9 mouse cellular contexts compared by ENCODE assay signal in genomic region chr4:45654804-45655155, GRCm38 (mm10).
DNase-seq lines count a peak whose midpoint lies in the region; ATAC-seq and TF ChIP-seq lines count a peak whose summit lies in the region.
"Had no signal": no experiment of that assay in that cellular context is flagged by ENCODE, and none has a peak within 500 bp of the region (broad histone marks: within the 10 kb centered on the region; RNA-seq: fewer than 3 reads in every experiment).

No protein-coding gene starts in this region.

- DNase-seq in heart, adult 2 months, result no peak
- no peak for DNase-seq in ES-E14 (ENCODE audit: low read depth, low spot score)
- peak; percentile 80 for DNase-seq in forebrain, embryonic 14.5 days (ENCODE audit: low spot score)
- DNase-seq in adrenal gland, adult (ENCODE audit: inconsistent age in 2 of 2, low spot score in 1 of 2), result no peak
- no peak for DNase-seq in spleen, postnatal 14 days (ENCODE audit: low spot score in 2 of 2)
- DNase-seq in left cerebral cortex, adult 2 months (ENCODE audit: extremely low spot score in 1 of 2, low spot score in 2 of 2), result no peak
- DNase-seq: right cerebral cortex, adult 18-20 months had no signal

- TF ChIP-seq POLR2A in heart, adult 2 months (IDR thresholded peaks at IDR 0.05; ENCODE audit: insufficient read depth, low read depth, low read length), result no peak

- no peaks in the 10 kb centered on the region for H3K27me3 ChIP-seq in heart, embryonic 16.5 days (ENCODE audit: control insufficient read depth, insufficient read depth, low read length)
- no peaks in the 10 kb centered on the region for H3K27me3 ChIP-seq in heart, adult 2 months (ENCODE audit: control insufficient read depth, insufficient read depth, low read length)
- no peaks in the 10 kb centered on the region for H3K27me3 ChIP-seq in forebrain, embryonic 14.5 days (replicated peaks; ENCODE audit: control insufficient read depth, insufficient read depth, low read length)
- no peaks in the 10 kb centered on the region for H3K27me3 ChIP-seq in limb, embryonic 15.5 days

- H3K4me1 ChIP-seq in heart, embryonic 16.5 days (ENCODE audit: control insufficient read depth, insufficient read depth, low read length), result peaks cover 14% of the 10 kb centered on the region; the same call in 1 of the 2 replicates
- H3K4me1 ChIP-seq in heart, adult 2 months (ENCODE audit: control insufficient read depth, insufficient read depth, low read length), result no peaks in the 10 kb centered on the region; the same call in 1 of the 2 replicates
- peaks cover 2 to 6% of the 10 kb centered on the region in 2 experiments; a peak in 2 of 4 replicates for H3K4me1 ChIP-seq in ES-E14 (ENCODE audit: control insufficient read depth in 2 of 2, insufficient read depth in 2 of 2, low read length in 2 of 2, poor library complexity in 1 of 2)
- peaks cover 21% of the 10 kb centered on the region for H3K4me1 ChIP-seq in forebrain, embryonic 14.5 days (ENCODE audit: control insufficient read depth, insufficient read depth, low read length)
- peaks cover 17% of the 10 kb centered on the region; the same call in 1 of the 2 replicates for H3K4me1 ChIP-seq in limb, embryonic 15.5 days

- peak overlapping the region; percentile 41; the same call in 1 of the 2 replicates for H3K4me2 ChIP-seq in heart, embryonic 16.5 days (ENCODE audit: low read depth, low read length)
- H3K4me2 ChIP-seq in forebrain, embryonic 14.5 days (ENCODE audit: low read length), result peak overlapping the region; percentile 37
- 0 out of 2 replicates have a peak overlapping the region, but pooled peaks have one; percentile 15 for H3K4me2 ChIP-seq in limb, embryonic 15.5 days

- no peak overlapping the region for H3K4me3 ChIP-seq in heart, embryonic 16.5 days (ENCODE audit: low read length)
- no peak overlapping the region for H3K4me3 ChIP-seq in heart, adult 2 months
- no peak overlapping the region for H3K4me3 ChIP-seq in ES-E14 (ENCODE audit: insufficient read depth in 1 of 2, low read depth in 1 of 2, low read length in 2 of 2, poor library complexity in 1 of 2, severe bottlenecking in 1 of 2)
- H3K4me3 ChIP-seq in forebrain, embryonic 14.5 days (ENCODE audit: low read depth, low read length), result no peak overlapping the region
- no peak overlapping the region for H3K4me3 ChIP-seq in limb, embryonic 15.5 days
- H3K4me3 ChIP-seq in left cerebral cortex, adult 2 months, result no peak overlapping the region

- 37% methylated on average over 4 of the region's 4 CpGs for WGBS in heart, embryonic 16.5 days
- WGBS in heart, adult 2 months, result 43% methylated on average over 4 of the region's 4 CpGs
- under 1% methylated on average over 4 of the region's 4 CpGs for WGBS in forebrain, embryonic 14.5 days
- 19% methylated on average over 4 of the region's 4 CpGs for WGBS in limb, embryonic 15.5 days

- H3K9me3 ChIP-seq in heart, embryonic 16.5 days (replicated peaks; ENCODE audit: control insufficient read depth, low read length), result no peaks in the 10 kb centered on the region
- H3K9me3 ChIP-seq in ES-E14 (ENCODE audit: control insufficient read depth, insufficient read depth, low read depth, low read length), result no peaks in the 10 kb centered on the region
- no peaks in the 10 kb centered on the region for H3K9me3 ChIP-seq in forebrain, embryonic 14.5 days (replicated peaks; ENCODE audit: control insufficient read depth, low read length)
- no peaks in the 10 kb centered on the region for H3K9me3 ChIP-seq in limb, embryonic 15.5 days

- in situ Hi-C loops in ES-E14 (cut with MboI; ENCODE audit: low sequenced_read_pairs in 2 of 2, unreplicated experiment in 2 of 2), result no loop called here

- no peaks in the 10 kb centered on the region for H3K36me3 ChIP-seq in heart, embryonic 16.5 days (ENCODE audit: control insufficient read depth, insufficient read depth)
- H3K36me3 ChIP-seq in heart, adult 2 months (ENCODE audit: control insufficient read depth, insufficient read depth, low read length), result no peaks in the 10 kb centered on the region
- no peaks in the 10 kb centered on the region for H3K36me3 ChIP-seq in ES-E14 (ENCODE audit: control insufficient read depth, insufficient read depth, low read length, poor library complexity, severe bottlenecking)
- H3K36me3 ChIP-seq in forebrain, embryonic 14.5 days (ENCODE audit: control insufficient read depth, insufficient read depth, low read length), result no peaks in the 10 kb centered on the region
- no peaks in the 10 kb centered on the region for H3K36me3 ChIP-seq in limb, embryonic 15.5 days

- H3K9ac ChIP-seq in heart, embryonic 16.5 days (ENCODE audit: low read length), result no peak overlapping the region
- no peak overlapping the region for H3K9ac ChIP-seq in heart, adult 2 months (ENCODE audit: low read depth, low read length)
- no peak overlapping the region for H3K9ac ChIP-seq in ES-E14 (ENCODE audit: insufficient read depth, low read depth, low read length, poor library complexity, severe bottlenecking)
- no peak overlapping the region for H3K9ac ChIP-seq in forebrain, embryonic 14.5 days (ENCODE audit: low read length)
- H3K9ac ChIP-seq in limb, embryonic 15.5 days, result no peak overlapping the region

- TF ChIP-seq CTCF in heart, adult 2 months (IDR thresholded peaks at IDR 0.05), result no peak
- TF ChIP-seq CTCF in left cerebral cortex, adult 2 months (IDR thresholded peaks at IDR 0.05), result no peak

- no peak for TF ChIP-seq EP300 in heart, adult 2 months (IDR thresholded peaks at IDR 0.05; ENCODE audit: insufficient read depth, low read depth, low read length)

- intact Hi-C loops in heart, adult 2 months (cut with DNase I), result no loop called here
- intact Hi-C loops in left cerebral cortex, adult 2 months (cut with DNase I), result no loop called here

- no peak overlapping the region for H3K27ac ChIP-seq in heart, embryonic 16.5 days (ENCODE audit: low read length)
- no peak overlapping the region for H3K27ac ChIP-seq in heart, adult 2 months
- peak overlapping the region; percentile 33; the same call in 1 of the 2 replicates for H3K27ac ChIP-seq in ES-E14 (ENCODE audit: insufficient read depth, low read depth, low read length, poor library complexity, severe bottlenecking)
- H3K27ac ChIP-seq in forebrain, embryonic 14.5 days (ENCODE audit: low read depth, low read length), result peak overlapping the region; percentile 83
- H3K27ac ChIP-seq in limb, embryonic 15.5 days, result no peak overlapping the region
- H3K27ac ChIP-seq in left cerebral cortex, adult 2 months, result no peak overlapping the region

- no peak for ATAC-seq in heart, embryonic 16.5 days (replicated peaks; ENCODE audit: extremely low read depth, insufficient read depth, low FRiP score)
- ATAC-seq in forebrain, embryonic 14.5 days, result peak; percentile 74
- ATAC-seq in limb, embryonic 15.5 days (ENCODE audit: insufficient number of reproducible peaks, low FRiP score, low TSS enrichment, low read depth), result no peak

- no peaks in the 10 kb centered on the region for H3K79me2 ChIP-seq in heart, adult 2 months (replicated peaks; ENCODE audit: control insufficient read depth, insufficient read depth, low read length)

TF ChIP-seq in ES-E14, 5 proteins besides CTCF, POLR2A, EP300 and RAD21:
- TF ChIP-seq MAFK (IDR thresholded peaks at IDR 0.05; ENCODE audit: insufficient read depth, low read depth, low read length) (no peak), HCFC1 (IDR thresholded peaks at IDR 0.05; ENCODE audit: borderline replicate concordance, insufficient read depth, low read length) (no peak), CHD2 (IDR thresholded peaks at IDR 0.05; ENCODE audit: low read depth, low read length) (no peak), ZC3H11A (IDR thresholded peaks at IDR 0.05; ENCODE audit: borderline replicate concordance, low read depth, low read length) (no peak), ZNF384 (IDR thresholded peaks at IDR 0.05; ENCODE audit: low read depth, low read length) (no peak)

Comparison
In these comparisons a context has a peak if more than half of its experiments do, and no peak if none do; other contexts are left out.
1. H3K27ac ChIP-seq: peak in ES-E14 (single experiment) and forebrain, embryonic 14.5 days (single experiment); none in heart, embryonic 16.5 days (single experiment), heart, adult 2 months (single experiment), limb, embryonic 15.5 days (single experiment) and left cerebral cortex, adult 2 months (single experiment).
2. Peak in every context shown above with its lines, with median percentiles within 50 percentile points of each other: H3K4me2 ChIP-seq.